Mouse (Mus musculus): ENCODE data around the gene 1700006A11Rik. TPM values are rescaled to one million over a fixed set of nuclear protein-coding genes. Genes with fewer than 3 reads are reported as not detected.
"Not testable (repeated sequence)": the region's sequence is repeated elsewhere in the genome, so short reads cannot be mapped to it uniquely, and the experiment has no call there.

Gene 1700006A11Rik
- not detected for total RNA-seq (2021)
- long read RNA-seq, experiment 1, result 0 reads
- long read RNA-seq, experiment 2, result 0 reads

- no peak for DNase-seq
Measured at GRCm38 (mm10) chr3:124425940-124426339, at the start of gene 1700006A11Rik. 1700006A11Rik (minus strand) TSS chr3:124426040.

GRCm38 (mm10) chr3:124474291-124474690 lies 48.5 kb upstream of the 1700006A11Rik start:
- DNase-seq, result not testable (repeated sequence)

- DNase-seq, result no peak
Measured at GRCm38 (mm10) chr3:124466102-124466730, 40.4 kb upstream of the 1700006A11Rik start.

- no peak for DNase-seq
Measured at GRCm38 (mm10) chr3:124392201-124392600, 33.6 kb downstream of the 1700006A11Rik start.

GRCm38 (mm10) chr3:124390101-124390500 lies 35.7 kb downstream of the 1700006A11Rik start:
- DNase-seq, result no peak

GRCm38 (mm10) chr3:124389650-124390049 lies 36.2 kb downstream of the 1700006A11Rik start:
- DNase-seq, result no peak

- DNase-seq, result not testable (repeated sequence)
Measured at GRCm38 (mm10) chr3:124385377-124385776, 40.5 kb downstream of the 1700006A11Rik start.

GRCm38 (mm10) chr3:124372031-124372430 lies 53.8 kb downstream of the 1700006A11Rik start:
- DNase-seq, result no peak

- no peak for DNase-seq
Measured at GRCm38 (mm10) chr3:124357533-124357932, 68.3 kb downstream of the 1700006A11Rik start.

Other genes starting within 250 kb of the 1700006A11Rik start
- under 1 TPM in 1 of 2 experiments, not detected in 1; 0.11 TPM for gene Tram1l1, start 105.2 kb downstream of the 1700006A11Rik start, total RNA-seq (2021)
- not detected for gene 1700003H04Rik, start 155.1 kb upstream of the 1700006A11Rik start, total RNA-seq (2021)